Mouse (Mus musculus) embryonic facial prominence, embryonic 13.5 days (tissue): ENCODE results near the gene Arl15. TPM values are rescaled to one million over a fixed set of nuclear protein-coding genes. Genes with fewer than 3 reads are reported as not detected.

ENCODE experiments used
- ATAC-seq: fragments of 200-750 bp; cut with Nextera tagmentation; 2 replicates; pipeline ENCODE4 v1.8.0; 2017; ENCODE audit warnings: low read depth; ENCODE audit not compliant: insufficient number of reproducible peaks, insufficient read depth, low FRiP score, low TSS enrichment
- H3K27ac ChIP-seq: fragments of 300-500 bp; sonication (generic); 2 replicates; pipeline ENCODE4 v1.5.1; 2015; ENCODE audit warnings: moderate library complexity, mild to moderate bottlenecking, inconsistent platforms
- H3K27me3 ChIP-seq: fragments of 300-500 bp; sonication (generic); 2 replicates; pipeline ENCODE4 v1.6.1; 2015; ENCODE audit warnings: mild to moderate bottlenecking, inconsistent platforms
- H3K36me3 ChIP-seq: fragments of 300-500 bp; sonication (generic); 2 replicates; pipeline ENCODE4 v1.6.1; 2015; ENCODE audit warnings: mild to moderate bottlenecking, inconsistent platforms
- H3K4me1 ChIP-seq: fragments of 300-500 bp; sonication (generic); 2 replicates; pipeline ENCODE4 v1.6.1; 2015; ENCODE audit warnings: inconsistent platforms
- H3K4me2 ChIP-seq: fragments of 300-500 bp; sonication (generic); 2 replicates; pipeline ENCODE4 v1.6.1; 2015; ENCODE audit warnings: moderate library complexity, mild to moderate bottlenecking, inconsistent platforms
- H3K4me3 ChIP-seq: fragments of 300-500 bp; sonication (generic); 2 replicates; pipeline ENCODE4 v1.5.1; 2015; ENCODE audit warnings: mild to moderate bottlenecking, inconsistent platforms
- H3K9ac ChIP-seq: fragments of 300-500 bp; sonication (generic); 2 replicates; pipeline ENCODE4 v1.6.1; 2015; ENCODE audit warnings: mild to moderate bottlenecking, inconsistent platforms
- H3K9me3 ChIP-seq: fragments of 300-500 bp; sonication (generic); 2 replicates; pipeline ENCODE4 v1.6.1; 2016; ENCODE audit warnings: inconsistent platforms
- WGBS: fragments of 180-500 bp; shearing (Covaris S2); methylation state at CpG from one replicate; pipeline ENCODE4 v1.1.7; 2015; ENCODE audit warnings: mixed read lengths; 5-methylcytosine and 5-hydroxymethylcytosine counted together
- polyA plus RNA-seq: library from polyadenylated mRNA; unstranded; fragments of >200 nt; fragmentation: Nextera tagmentation; extraction: Ambion mirVana; gene quantifications from 2 replicates; pipeline ENCODE4 v1.2.1, GENCODE M21; 2015

Gene Arl15
- polyA plus RNA-seq, 1 experiment from 2014 or later: 16.5 TPM

DNA sequence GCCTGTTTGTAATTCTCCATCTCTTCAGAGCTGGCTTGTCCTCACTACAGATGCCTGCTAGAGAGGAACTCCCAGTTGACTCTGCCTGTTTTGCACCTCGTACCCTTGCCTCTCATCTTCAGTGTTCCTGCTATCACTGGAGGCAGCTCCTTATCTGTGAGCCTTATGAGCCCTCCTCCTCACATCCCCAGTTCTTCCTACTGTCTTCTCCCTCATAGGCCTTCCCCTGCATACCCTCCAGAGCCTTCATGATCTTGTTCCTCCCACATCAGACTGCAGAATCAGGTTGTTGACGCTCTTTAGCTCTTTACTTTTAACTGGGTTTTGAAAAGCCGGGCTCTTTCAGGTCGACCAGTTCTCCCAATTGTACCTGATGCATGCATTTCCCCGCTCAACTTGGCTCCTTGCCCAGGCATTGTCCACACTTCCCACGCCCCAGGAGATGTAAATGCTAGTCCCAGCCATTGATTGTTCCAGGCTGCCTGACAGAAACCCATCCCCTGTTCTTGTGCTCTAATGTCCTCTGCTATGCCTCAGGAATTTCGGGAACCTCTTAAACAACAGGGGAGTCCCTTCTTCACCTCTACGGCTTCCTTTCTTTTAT lies 56.2 kb downstream of the Arl15 start:
- no peak overlapping the region for H3K27ac ChIP-seq
- peaks cover 16% of the 10 kb centered on the region for H3K4me1 ChIP-seq
- H3K9ac ChIP-seq: no peak overlapping the region
- no peak overlapping the region for H3K4me2 ChIP-seq
- H3K36me3 ChIP-seq: no peaks in the 10 kb centered on the region
- ATAC-seq: no peak
- 81% methylated on average over 8 of the region's 8 CpGs for WGBS
- no peaks in the 10 kb centered on the region for H3K9me3 ChIP-seq
- H3K27me3 ChIP-seq: no peaks in the 10 kb centered on the region
- H3K4me3 ChIP-seq: no peak overlapping the region

DNA sequence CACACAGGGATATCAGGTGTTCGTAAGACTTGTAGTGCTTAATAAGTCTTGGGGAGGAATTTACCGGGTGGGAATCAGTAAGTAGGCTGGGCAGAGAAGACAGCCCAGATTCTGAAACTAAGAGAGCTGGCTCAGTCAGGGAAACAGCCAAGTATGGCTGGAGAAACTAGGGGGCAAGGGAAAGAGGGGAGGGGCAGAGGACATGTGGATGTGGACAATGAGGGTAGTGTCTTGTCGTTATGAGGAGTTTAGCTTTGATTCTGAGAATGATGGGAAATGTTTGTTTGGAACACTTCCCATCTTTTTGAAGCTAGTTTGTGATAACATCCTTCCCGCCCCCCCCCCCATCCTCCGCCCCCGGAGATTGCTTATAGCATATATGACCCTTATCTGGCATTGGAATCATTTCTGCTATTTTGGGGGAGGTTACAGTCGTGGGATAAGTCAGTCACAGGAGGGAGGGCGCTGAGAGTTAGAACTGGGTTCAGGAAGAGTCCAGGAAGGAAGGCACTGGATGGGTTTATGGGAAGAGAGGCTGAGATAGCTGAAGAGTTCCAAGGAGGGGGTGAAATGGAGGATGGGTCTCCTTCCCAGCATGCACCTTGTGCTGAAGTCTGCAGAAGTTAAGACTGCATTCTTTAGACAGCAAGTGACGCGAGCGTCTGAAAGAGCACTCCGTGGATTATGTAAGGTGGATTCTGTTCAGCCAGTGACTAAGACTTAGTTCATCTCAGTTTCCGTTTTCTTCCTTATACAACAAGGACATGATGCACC lies 57.5 kb downstream of the Arl15 start:
- no peak for ATAC-seq
- Histone ChIP-seq H3K27me3 (no peaks in the 10 kb centered on the region), H3K4me2 (no peak overlapping the region), H3K27ac (no peak overlapping the region), H3K4me3 (no peak overlapping the region), H3K9ac (no peak overlapping the region), H3K36me3 (no peaks in the 10 kb centered on the region), H3K4me1 (peaks cover 9% of the 10 kb centered on the region), H3K9me3 (no peaks in the 10 kb centered on the region)
- 85% methylated on average over 13 of the region's 13 CpGs for WGBS

DNA sequence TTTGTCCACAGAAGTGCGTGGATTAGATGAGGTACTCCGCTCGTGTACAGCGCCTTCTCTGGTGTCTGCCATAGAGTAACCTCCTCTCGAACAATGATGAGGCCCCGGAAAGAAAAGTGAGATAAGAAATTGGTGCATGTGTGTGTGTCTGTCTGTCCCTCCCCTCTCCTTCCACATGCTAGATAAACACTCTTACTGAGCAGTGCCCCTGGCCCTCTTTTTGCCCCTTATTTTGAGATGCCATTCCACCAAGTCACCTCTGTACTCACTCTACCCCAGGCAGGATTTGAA lies 58.0 kb downstream of the Arl15 start:
- Histone ChIP-seq H3K27ac (no peak overlapping the region), H3K4me1 (peaks cover 14% of the 10 kb centered on the region), H3K9ac (no peak overlapping the region), H3K9me3 (no peaks in the 10 kb centered on the region), H3K4me2 (no peak overlapping the region), H3K27me3 (no peaks in the 10 kb centered on the region), H3K4me3 (no peak overlapping the region), H3K36me3 (no peaks in the 10 kb centered on the region)
- 96% methylated on average over 6 of the region's 6 CpGs for WGBS
- no peak for ATAC-seq

DNA sequence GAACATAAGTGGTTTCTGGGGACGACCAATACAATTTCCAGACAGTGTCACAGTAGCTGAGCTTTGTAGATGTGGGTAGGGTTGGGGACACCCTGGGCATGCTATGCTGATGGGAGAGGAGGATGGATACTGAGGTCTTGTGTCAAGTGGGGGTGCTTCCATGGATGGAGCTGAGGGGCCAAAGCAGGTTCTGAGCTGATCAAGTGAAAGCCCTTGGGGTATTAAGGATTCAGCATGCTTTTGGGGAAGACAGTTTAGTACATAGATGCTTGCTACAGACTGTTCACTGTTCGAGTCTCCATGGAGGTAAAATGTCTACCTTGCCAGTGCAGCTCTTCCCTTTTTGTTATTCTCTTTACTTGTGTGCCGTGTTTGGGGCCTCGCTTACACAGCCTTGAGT lies 59.8 kb downstream of the Arl15 start:
- Histone ChIP-seq H3K9ac (no peak overlapping the region), H3K27me3 (no peaks in the 10 kb centered on the region), H3K4me3 (no peak overlapping the region), H3K4me1 (peaks cover 17% of the 10 kb centered on the region), H3K36me3 (no peaks in the 10 kb centered on the region), H3K27ac (no peak overlapping the region), H3K9me3 (no peaks in the 10 kb centered on the region), H3K4me2 (no peak overlapping the region)
- ATAC-seq: no peak; the same call in 1 of the 2 replicates
- WGBS: 89% methylated on average over 4 of the region's 4 CpGs

DNA sequence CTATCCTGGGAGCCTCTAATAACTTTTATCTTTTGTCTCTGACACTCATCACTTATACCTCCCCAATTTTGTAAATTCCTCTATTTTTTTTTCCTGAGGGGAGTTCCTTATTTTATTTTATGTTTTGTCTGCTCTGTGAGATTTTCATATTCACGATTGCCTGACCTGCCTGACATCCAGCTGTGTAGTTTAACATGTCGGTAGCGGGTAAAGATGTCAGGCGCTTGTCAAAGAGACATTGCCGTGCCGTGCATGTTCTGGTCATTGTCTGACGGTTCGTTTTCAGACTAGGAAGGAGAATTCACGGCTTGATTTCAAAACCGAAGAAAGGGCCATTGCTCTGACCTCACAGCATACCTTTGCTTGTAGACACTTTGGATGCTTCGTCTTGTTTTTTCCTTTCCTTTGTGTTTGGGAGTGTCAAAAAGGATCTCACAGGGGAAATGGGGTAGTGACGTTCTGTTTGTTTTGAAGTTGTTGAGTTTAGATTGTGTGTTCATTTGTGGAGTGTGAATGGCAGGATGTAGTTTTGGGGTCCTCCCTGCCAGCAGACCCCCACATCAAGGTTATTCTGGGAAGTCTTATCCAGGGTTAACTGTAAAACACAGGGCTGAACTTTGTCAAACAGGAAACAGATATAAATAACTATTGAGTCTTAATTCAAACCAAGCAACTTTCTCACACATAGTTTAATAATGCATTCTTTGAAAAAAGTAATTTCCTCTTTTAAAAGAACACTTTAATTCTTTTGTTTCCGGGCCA lies 60.4 kb downstream of the Arl15 start:
- H3K36me3 ChIP-seq: no peaks in the 10 kb centered on the region
- 80% methylated on average over 13 of the region's 13 CpGs for WGBS
- H3K4me1 ChIP-seq: peaks cover 22% of the 10 kb centered on the region
- H3K4me3 ChIP-seq: no peak overlapping the region
- no peaks in the 10 kb centered on the region for H3K9me3 ChIP-seq
- no peak for ATAC-seq
- H3K4me2 ChIP-seq: no peak overlapping the region
- H3K27me3 ChIP-seq: no peaks in the 10 kb centered on the region
- H3K27ac ChIP-seq: no peak overlapping the region
- H3K9ac ChIP-seq: no peak overlapping the region

DNA sequence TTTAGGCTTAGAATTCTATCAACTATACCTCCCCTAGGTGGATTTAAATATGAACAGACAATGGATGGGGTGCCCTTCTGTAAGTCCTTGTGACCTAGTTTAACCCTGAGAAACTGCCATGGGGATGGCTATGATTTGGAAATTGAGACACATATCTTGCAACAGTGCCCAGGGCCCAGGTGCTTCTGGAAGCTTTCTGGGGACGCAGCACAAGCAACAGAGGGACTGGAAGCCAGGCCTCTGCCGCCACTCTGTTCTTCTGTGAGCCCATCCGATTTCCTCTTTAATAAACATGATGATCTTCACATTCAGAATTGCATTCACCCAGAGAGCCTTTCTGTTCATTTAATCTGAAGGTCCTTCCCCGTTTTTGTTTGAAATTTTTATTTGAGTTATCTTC lies 62.6 kb downstream of the Arl15 start:
- Histone ChIP-seq H3K4me1 (peaks cover 27% of the 10 kb centered on the region), H3K9ac (no peak overlapping the region), H3K4me3 (no peak overlapping the region), H3K4me2 (no peak overlapping the region), H3K27me3 (no peaks in the 10 kb centered on the region), H3K9me3 (no peaks in the 10 kb centered on the region), H3K36me3 (no peaks in the 10 kb centered on the region), H3K27ac (no peak overlapping the region)
- no peak for ATAC-seq
- 74% methylated on average over 4 of the region's 4 CpGs for WGBS

DNA sequence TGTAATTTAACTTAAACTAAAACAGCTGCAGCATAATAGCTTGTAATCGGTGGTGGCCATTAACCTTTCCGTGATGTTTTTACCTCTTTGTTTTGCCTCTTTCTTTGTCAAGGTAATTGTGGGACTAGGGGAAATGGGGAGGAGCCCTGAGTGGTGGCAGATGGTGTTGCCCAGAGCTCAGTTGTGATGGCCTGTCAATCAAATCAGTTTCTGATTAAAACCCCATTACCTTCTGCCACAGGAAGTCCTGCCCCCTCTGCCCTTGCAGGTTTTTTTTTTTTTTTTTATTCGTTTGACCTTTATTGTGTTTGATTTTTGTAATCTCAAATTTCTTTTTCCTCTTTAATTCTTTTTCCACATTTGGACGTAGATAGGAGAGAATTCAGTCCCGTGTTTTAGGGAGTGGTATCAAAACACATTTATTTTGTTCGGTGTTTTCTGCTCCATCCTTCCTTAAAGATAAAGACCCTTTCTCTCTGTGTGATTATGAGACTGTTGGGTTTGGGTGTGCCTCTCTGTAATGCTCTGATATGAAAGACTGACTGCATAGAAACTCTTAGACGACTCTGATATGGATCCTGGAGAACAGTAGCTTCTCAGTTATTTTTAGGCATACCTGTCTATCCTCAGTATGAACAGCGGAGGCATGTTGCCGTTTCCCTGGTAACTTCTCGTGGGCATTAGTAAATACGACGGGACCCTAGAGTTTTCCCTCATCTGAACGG lies 64.5 kb downstream of the Arl15 start:
- no peaks in the 10 kb centered on the region for H3K27me3 ChIP-seq
- no peak overlapping the region for H3K4me2 ChIP-seq
- H3K4me3 ChIP-seq: no peak overlapping the region
- no peak overlapping the region for H3K27ac ChIP-seq
- ATAC-seq: no peak
- WGBS: 50% methylated on average over 13 of the region's 13 CpGs
- no peaks in the 10 kb centered on the region for H3K36me3 ChIP-seq
- H3K9ac ChIP-seq: no peak overlapping the region
- no peaks in the 10 kb centered on the region for H3K9me3 ChIP-seq
- peaks cover 27% of the 10 kb centered on the region for H3K4me1 ChIP-seq

DNA sequence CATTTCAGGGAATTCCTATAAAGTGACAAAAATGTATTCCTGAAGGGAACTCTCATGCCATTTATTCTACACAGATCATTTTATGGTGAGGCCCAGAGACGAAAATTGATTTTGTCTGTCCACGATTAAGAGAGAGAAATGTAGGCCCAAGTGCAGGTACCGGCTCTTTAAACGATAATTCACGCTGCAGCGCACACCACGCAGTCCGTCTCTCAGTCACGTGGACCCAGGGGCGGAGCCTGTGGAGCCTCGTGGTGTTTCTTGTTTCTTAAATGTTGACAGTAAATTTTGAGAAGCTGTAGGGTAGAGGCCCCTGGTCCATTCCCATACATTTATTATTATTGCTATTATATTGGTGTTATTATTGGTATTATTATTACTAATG lies 65.1 kb downstream of the Arl15 start:
- peaks cover 27% of the 10 kb centered on the region for H3K4me1 ChIP-seq
- no peak for ATAC-seq
- 78% methylated on average over 11 of the region's 11 CpGs for WGBS

DNA sequence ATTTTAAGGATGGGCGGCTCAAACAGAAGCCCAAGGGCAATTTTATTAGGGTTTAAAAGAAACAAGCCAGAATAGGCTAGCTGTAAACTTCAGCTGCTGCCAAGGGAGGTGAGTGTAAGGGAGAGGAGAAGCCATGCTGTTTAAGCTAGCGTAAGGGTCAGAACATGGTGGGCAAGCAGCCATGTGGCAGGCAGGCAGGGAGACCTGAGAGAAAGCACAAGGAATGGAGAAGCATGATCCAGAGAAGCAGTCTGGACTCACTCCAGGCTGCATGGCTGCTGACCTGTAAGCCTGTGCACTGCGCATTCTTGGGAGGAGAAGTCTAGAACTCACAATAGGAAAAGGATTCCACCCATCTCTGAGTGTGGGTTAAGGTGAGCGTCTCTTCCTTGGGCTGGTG lies 66.5 kb downstream of the Arl15 start:
- no peak overlapping the region for H3K4me3 ChIP-seq
- H3K4me1 ChIP-seq: peaks cover 27% of the 10 kb centered on the region
- H3K9ac ChIP-seq: no peak overlapping the region
- H3K4me2 ChIP-seq: no peak overlapping the region
- 80% methylated on average over 4 of the region's 4 CpGs for WGBS
- no peak overlapping the region for H3K27ac ChIP-seq
- ATAC-seq: no peak
- no peaks in the 10 kb centered on the region for H3K36me3 ChIP-seq
- no peaks in the 10 kb centered on the region for H3K9me3 ChIP-seq
- H3K27me3 ChIP-seq: no peaks in the 10 kb centered on the region

More for the DNA sequence above, 65.1 kb downstream of the Arl15 start:
- no peak overlapping the region for H3K9ac ChIP-seq
- no peaks in the 10 kb centered on the region for H3K9me3 ChIP-seq
- no peaks in the 10 kb centered on the region for H3K27me3 ChIP-seq
- H3K36me3 ChIP-seq: no peaks in the 10 kb centered on the region
- no peak overlapping the region for H3K4me2 ChIP-seq
- no peak overlapping the region for H3K27ac ChIP-seq
- H3K4me3 ChIP-seq: no peak overlapping the region

DNA sequence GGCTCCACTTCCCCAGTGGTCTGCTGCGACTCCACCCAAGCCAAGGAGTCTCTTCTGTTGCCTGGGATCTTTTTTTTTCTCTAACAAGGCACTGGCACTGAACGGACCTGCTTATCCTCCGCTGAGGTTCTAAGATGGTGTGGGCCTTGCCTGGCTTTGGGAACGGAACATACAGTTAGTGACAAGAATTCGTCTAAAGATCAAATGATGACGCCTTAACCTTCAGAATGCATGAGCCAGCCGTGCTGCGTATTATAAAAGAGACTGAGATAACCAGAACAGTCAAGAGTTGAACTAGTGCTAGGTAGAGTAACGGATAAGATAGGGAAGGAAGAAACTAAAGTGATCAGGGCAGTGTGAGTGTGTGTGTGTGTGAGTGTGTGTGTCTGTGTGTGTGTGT lies 66.9 kb downstream of the Arl15 start:
- Histone ChIP-seq H3K27ac (no peak overlapping the region), H3K9ac (no peak overlapping the region), H3K4me3 (no peak overlapping the region), H3K4me1 (peaks cover 27% of the 10 kb centered on the region), H3K36me3 (no peaks in the 10 kb centered on the region), H3K4me2 (no peak overlapping the region), H3K27me3 (no peaks in the 10 kb centered on the region), H3K9me3 (no peaks in the 10 kb centered on the region)
- 92% methylated on average over 9 of the region's 9 CpGs for WGBS
- no peak for ATAC-seq

DNA sequence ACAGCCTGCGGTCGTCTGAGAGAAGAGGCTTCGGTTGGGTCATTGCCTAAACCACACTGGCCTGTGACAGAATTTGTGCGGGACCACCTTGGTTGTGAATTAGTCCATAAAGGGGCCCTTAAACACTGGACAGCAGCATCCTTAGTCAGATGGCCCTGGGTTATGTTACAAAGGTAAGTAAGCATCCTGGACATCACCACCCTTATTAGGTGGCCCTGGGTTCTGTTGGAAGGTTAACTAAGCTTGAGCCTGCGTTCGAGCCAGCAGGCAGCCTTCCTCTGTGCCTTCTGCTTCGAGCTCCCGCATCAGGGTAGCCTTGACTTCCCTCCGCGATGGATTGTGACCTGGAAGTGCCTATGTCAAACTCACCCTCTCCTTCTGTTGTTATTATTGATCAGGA lies 68.6 kb downstream of the Arl15 start:
- H3K9ac ChIP-seq: no peak overlapping the region
- no peaks in the 10 kb centered on the region for H3K9me3 ChIP-seq
- H3K27me3 ChIP-seq: no peaks in the 10 kb centered on the region
- H3K27ac ChIP-seq: no peak overlapping the region
- no peak for ATAC-seq
- no peak overlapping the region for H3K4me3 ChIP-seq
- peaks cover 19% of the 10 kb centered on the region for H3K4me1 ChIP-seq
- WGBS: 82% methylated on average over 10 of the region's 10 CpGs
- no peak overlapping the region for H3K4me2 ChIP-seq
- no peaks in the 10 kb centered on the region for H3K36me3 ChIP-seq
